Mouse (Mus musculus): Measurements from ENCODE around the gene Usp17lb. TPM values are rescaled to one million over a fixed set of nuclear protein-coding genes. Genes with fewer than 3 reads are reported as not detected.

Usp17lb gene
- polyA plus RNA-seq, 1 experiment from 2014 or later: not detected

Other genes starting within 250 kb of the Usp17lb start
- 0.09 TPM in 1 of 2 replicates, not detected in the other for gene Olfr655, start 240.8 kb downstream of the Usp17lb start, polyA plus RNA-seq (2014; fragmentation: Nextera tagmentation; extraction: Ambion mirVana)
- gene Olfr656, start 228.6 kb downstream of the Usp17lb start, polyA plus RNA-seq (2014; fragmentation: Nextera tagmentation; extraction: Ambion mirVana): 0.04 TPM in 1 of 2 replicates, not detected in the other
- not detected in 2 replicates for gene Olfr657, start 217.8 kb downstream of the Usp17lb start, polyA plus RNA-seq (2014; fragmentation: Nextera tagmentation; extraction: Ambion mirVana)
- 0.12 and 0.27 TPM in 2 replicates for gene Olfr658, start 195.3 kb downstream of the Usp17lb start, polyA plus RNA-seq (2014; fragmentation: Nextera tagmentation; extraction: Ambion mirVana)
- not detected in 2 replicates for gene Olfr659, start 175.8 kb downstream of the Usp17lb start, polyA plus RNA-seq (2014; fragmentation: Nextera tagmentation; extraction: Ambion mirVana)
- gene Olfr661, start 156.1 kb downstream of the Usp17lb start, polyA plus RNA-seq (2014; fragmentation: Nextera tagmentation; extraction: Ambion mirVana): not detected in 2 replicates
- gene Usp17le, start 65.1 kb downstream of the Usp17lb start, polyA plus RNA-seq (2014; fragmentation: Nextera tagmentation; extraction: Ambion mirVana): not detected in 2 replicates
- not detected in 2 replicates for gene Usp17la, start 14.4 kb upstream of the Usp17lb start, polyA plus RNA-seq (2014; fragmentation: Nextera tagmentation; extraction: Ambion mirVana)
- gene Olfr665, start 35.4 kb upstream of the Usp17lb start, polyA plus RNA-seq (2014; fragmentation: Nextera tagmentation; extraction: Ambion mirVana): not detected in 2 replicates
- not detected in 2 replicates for gene Olfr666, start 53.3 kb upstream of the Usp17lb start, polyA plus RNA-seq (2014; fragmentation: Nextera tagmentation; extraction: Ambion mirVana)
- not detected in 2 replicates for gene Olfr667, start 78.9 kb upstream of the Usp17lb start, polyA plus RNA-seq (2014; fragmentation: Nextera tagmentation; extraction: Ambion mirVana)
- not detected in 2 replicates for gene Olfr668, start 85.5 kb upstream of the Usp17lb start, polyA plus RNA-seq (2014; fragmentation: Nextera tagmentation; extraction: Ambion mirVana)
- not detected in 2 replicates for gene Olfr669, start 91.6 kb upstream of the Usp17lb start, polyA plus RNA-seq (2014; fragmentation: Nextera tagmentation; extraction: Ambion mirVana)
- not detected in 2 replicates for gene Olfr670, start 120.0 kb upstream of the Usp17lb start, polyA plus RNA-seq (2014; fragmentation: Nextera tagmentation; extraction: Ambion mirVana)
- gene Olfr671, start 136.5 kb upstream of the Usp17lb start, polyA plus RNA-seq (2014; fragmentation: Nextera tagmentation; extraction: Ambion mirVana): not detected in 2 replicates
- gene Olfr672, start 159.4 kb upstream of the Usp17lb start, polyA plus RNA-seq (2014; fragmentation: Nextera tagmentation; extraction: Ambion mirVana): not detected in 2 replicates
- not detected in 2 replicates for gene Olfr675, start 185.9 kb upstream of the Usp17lb start, polyA plus RNA-seq (2014; fragmentation: Nextera tagmentation; extraction: Ambion mirVana)
- not detected in 2 replicates for gene Olfr676, start 190.1 kb upstream of the Usp17lb start, polyA plus RNA-seq (2014; fragmentation: Nextera tagmentation; extraction: Ambion mirVana)
- not detected in 2 replicates for gene Olfr677, start 208.8 kb upstream of the Usp17lb start, polyA plus RNA-seq (2014; fragmentation: Nextera tagmentation; extraction: Ambion mirVana)
- gene Olfr678, start 221.9 kb upstream of the Usp17lb start, polyA plus RNA-seq (2014; fragmentation: Nextera tagmentation; extraction: Ambion mirVana): not detected in 2 replicates
- gene Olfr679, start 238.6 kb upstream of the Usp17lb start, polyA plus RNA-seq (2014; fragmentation: Nextera tagmentation; extraction: Ambion mirVana): not detected in 2 replicates